Mouse (Mus musculus) retina, postnatal 1 day (tissue): ENCODE measurements around the gene St3gal4.

Experiments
- DNase-seq: peaks from one replicate; pipeline ENCODE4 v3.0.0-alpha.2; 2012

The St3gal4 gene

DNA sequence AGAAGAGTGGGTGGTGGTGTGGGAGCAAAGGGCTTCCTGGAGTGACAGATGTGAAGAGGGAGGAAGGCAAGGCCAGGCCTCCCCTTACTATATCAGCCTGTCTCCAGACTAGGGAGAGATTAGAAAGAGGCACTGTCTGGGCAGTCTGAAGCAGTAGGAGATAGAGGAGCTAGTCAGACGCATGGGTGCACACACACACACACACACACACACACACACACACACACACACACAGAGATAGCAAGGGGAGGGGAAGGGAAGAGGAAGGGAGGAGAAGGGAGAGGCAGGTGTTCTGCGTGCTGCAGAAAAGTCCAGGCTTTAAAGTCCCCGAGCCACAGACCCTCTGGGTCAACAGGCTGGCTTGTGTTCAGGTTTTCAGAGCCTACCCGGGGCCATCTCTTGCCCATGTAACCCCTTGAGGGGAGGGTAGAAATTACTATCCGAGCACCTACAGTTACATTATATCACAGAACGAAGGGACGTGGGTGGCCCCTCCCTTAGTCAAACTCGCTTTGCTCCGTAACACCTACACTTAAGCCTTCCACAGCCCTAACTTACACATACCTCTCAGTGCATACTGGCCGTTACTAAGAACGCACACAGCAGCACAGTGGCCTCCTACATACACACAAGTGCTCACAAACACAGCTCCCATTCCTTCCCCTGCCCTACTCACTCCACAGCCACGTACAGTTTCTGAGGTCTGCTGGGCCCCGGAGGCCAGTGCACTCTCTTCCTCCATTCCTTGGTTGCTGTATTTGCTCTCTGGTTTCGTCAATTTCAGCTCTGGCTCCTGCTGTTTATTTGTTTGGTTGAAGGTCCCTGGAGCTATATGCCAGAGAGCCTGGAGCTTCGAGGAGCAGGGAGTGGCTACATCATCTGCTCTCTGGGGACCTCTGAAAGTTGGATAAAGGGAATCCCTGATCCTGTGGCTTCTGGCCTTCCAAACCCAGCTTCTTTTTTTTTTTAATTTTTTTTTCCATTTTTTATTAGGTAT is 12.9 kb downstream of the St3gal4 start:
- DNase-seq, result no peak

DNA sequence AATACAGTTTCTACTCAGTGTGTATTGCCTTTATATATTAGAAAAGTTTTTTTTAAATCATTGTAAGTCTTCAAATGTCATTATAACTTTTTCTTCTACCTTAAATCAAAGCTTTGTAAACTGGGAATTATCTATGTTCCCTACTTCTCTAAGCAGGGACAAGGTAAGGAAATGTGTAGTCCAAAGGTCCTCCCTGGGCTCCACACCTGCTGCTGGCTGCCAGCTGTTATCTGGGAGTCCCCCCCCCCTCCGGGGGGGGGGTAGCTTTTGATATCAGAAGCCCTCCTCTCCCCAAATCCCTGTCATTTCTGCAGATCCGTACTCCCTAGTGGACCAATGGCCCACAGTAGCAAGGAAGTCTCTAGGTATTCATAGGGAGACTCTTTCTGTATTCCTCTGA is 13.6 kb downstream of the St3gal4 start:
- DNase-seq, result no peak

DNA sequence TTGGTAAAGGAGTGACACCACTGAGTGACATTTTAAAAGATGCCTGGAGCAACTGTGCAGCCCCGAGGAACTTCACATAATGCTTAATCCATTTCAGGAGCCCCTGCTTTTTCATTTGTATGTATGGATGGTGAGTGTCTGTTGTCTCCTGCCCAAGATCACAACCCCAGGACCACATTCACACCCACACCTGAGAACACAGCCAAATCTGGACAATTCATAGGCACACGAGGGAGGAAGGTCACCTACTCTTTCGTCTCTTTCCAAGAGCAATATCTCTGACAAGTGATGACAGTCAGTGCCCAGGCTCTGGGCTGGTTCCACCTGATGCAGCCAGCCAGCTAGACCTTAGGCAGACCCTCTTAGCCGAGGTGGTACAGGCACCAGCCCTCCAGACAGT is 14.4 kb downstream of the St3gal4 start:
- DNase-seq, result no peak

DNA sequence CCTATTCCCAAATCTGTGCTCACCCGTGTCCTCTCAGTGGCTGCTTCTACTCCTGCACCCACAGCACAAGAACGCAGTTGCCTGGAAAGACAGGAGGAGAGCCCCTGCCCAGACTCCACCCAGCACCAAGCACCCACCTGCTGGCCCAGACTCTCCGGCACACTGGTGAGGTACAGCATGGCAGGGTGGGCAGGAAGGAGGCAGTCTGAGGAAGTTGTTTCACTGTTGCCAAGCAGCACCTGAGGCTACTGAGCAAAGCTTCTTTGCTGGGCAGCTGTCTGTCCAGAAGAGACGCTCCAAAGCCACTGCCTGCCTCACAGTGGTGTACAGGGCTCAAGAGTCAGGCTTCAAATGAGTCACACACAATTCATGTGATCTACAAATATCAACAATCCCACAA is 20.3 kb downstream of the St3gal4 start:
- DNase-seq, result no peak

DNA sequence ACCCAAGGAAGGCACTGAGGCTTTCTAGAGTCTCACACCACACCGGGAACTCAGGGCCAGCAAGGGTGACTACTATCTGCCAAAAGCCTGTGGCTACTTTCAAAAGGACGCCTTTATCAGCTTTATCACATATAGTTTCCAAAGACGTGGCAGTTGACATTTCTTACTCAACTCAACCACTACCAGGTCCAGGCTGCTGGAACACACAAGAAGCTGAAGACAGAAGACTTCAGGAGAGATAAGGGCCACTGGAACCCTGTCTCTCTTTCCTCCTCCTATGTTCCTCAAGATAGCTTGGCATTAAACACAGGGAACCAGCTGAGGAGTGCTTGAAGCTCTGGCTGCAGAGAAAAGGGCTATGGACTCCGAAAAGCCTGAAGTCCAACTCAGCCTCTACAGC is 21.2 kb downstream of the St3gal4 start:
- no peak for DNase-seq

DNA sequence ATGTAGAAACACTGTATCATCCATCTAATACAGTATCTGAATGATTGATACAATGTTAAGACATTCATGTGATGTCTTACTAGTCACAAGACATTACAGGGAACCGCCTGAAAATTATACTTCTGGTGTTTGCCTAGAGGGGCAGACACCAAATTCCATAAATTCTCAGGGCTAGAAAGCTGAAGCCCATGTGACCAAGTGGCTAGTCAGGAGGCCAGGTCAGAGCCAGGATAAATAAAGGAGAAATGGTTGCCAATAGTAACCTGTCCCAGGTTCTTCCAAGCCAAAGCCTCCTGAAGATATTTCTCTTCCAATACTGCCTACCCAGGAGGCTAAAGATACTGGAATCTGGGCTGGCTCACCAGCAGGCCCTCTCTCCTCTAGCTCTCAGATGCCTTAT is 23.3 kb downstream of the St3gal4 start:
- DNase-seq, result no peak

DNA sequence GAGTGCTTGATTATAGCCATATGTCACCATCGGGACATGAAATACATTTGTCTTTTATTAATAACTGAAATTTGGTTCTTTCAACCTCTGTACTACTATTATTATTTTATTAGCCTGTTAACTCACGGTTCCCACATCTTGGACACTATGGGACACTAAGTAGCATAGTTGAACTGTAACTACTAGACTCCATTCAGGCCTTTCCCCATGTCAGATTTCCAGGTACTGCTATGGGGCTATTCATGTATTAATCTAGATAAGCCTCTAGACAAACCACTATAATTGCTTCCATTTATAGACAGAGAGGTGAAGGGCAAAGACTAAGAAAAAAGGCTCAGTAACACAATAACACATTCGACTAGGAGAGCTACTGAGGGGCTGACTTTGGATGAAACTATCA is 25.7 kb downstream of the St3gal4 start:
- DNase-seq, result no peak

DNA sequence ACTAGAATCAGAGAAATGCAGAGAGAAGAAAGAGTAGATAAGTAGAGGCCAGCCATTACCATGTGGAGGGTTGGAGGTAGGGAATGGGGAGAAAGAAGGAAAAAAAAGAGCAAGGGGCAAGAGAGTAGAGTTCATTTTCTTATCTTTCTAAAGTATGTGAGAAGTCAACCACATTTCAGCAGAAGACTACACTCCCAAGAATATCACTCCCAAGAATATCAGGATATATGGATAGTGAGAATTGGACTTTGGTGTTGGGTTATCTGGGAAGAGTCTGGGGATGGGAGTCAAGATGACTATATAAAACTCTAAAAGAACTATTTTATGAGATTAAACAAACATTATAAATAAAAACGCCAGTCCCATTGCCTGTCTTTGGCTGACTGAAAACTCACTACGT is 26.2 kb downstream of the St3gal4 start:
- DNase-seq, result no peak

DNA sequence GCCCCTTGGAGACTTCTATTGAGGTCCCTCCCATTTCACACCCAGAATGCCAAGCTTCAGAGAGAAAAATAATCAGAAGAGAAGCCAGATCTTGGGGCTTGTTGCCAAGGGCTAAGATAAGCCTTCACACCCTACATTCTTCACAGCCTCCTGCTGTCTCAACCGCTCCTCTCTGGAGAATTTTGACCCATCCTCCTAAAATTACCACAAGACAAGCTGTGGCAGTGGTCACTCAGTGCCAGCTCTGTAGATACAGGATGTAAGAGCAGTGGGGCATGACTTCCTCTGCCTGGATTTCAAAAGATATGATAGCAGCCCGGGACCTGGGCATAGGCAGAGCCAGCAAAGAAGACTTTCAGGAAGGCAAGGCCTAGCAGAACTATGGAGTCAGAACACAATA is 57.6 kb downstream of the St3gal4 start:
- DNase-seq, result no peak

DNA sequence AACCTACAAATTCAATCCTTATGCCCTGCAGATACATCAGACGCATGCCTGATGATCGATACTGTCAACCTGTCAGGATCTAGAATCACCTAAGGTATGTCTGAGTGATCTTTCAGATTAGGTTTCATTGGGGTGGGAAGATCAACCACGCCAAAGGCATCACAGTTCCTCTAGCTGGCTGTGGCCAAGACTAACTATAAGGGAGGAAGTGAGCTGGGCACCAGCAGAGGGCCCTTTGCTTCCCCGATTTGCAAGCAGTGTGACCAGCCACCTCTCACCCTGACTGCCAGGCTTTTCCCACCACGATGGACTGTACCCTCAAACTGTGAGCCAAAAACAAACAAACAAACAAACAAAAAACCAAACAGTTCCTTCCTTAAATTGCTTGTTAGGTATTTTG is 59.2 kb downstream of the St3gal4 start:
- no peak for DNase-seq

DNA sequence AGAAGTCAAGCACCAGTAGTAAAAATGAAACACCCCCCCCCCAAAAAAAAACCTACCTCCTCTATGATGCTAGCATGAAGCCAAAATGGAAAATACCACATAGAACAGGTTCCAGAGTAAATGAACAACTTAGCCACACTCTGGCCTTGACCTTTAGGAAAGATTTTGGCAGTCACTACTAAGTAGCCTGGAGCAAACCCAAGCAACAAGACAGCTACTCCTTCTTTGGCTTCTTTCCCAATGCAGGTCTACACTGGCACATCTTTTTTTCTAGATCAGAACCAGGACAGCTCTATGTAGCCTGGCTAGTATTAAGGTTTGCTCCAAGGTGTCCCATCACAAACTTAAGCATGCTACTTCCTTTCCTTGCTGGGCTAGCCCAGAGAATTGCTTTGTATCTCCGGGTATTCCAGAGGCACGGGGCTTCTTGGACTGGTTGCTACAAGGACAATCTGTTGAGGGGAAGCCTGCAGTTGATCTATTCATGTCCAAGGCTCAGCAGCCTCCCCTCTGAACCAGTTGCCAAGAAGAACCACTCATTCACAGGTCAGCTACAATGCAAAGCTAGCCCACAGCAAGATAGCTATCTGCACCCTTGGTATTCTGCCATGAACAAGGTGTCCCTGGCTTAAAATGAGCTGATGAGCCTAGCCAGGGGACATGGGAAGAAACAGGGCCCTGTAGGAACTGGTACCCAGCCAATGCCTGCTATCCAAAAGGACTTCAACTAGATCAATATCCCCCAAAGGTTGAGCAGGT is 60.3 kb downstream of the St3gal4 start:
- DNase-seq, result no peak

DNA sequence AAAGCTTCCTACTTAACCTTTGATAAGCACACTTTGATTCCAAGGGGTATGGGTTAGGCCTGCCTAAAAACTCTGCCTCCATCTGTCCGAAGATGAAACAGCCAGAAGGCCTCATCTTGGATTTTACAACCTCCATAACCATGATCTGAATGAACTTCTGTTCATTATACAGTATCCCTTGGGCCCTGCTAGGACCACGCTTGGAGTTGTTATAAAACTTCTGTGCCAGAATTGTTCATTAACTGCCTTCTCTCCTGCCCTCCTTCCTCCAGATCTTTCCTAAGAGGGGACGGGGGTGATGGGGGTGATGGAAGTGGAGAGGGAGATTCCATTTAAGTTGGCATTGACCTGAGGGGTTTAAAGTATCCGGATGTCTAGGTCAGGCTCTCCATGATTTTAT is 60.9 kb downstream of the St3gal4 start:
- DNase-seq, result no peak

DNA sequence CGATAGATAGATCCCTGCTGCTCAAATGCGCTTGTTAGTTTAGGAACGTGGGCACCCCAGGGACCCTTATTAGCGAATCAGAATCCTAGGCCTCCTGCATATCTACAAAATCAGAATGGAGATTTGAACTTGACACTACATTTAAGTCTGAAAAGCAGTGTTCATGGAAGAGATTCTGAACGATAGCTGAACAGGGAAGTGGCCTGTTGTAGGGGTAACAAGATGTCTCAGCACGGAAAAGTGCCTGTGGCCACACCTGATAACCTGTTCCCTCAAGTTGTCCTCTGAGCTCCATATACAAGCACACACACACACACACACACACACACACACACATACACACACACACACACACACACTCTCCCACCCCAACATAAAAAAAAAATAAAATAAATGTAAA is 61.4 kb downstream of the St3gal4 start:
- DNase-seq, result no peak

DNA sequence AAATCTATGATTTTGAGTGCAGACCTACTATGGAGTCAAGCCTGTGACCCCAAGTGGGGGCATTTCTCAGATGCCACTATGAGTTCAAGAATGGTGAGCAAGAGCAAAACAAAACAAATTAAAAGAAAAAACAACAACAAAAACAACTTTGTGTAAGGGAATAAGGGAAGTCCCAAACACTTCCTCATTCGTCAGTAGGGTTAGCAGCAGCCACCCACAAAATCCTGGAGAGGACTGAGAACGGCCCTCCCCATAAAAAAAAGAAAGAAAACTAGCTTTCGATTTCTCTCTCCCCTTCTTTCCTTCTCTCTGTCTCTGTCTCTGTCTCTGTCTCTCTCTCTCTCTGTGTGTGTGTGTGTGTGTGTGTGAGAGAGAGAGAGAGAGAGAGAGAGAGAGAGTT is 62.5 kb downstream of the St3gal4 start:
- no peak for DNase-seq

DNA sequence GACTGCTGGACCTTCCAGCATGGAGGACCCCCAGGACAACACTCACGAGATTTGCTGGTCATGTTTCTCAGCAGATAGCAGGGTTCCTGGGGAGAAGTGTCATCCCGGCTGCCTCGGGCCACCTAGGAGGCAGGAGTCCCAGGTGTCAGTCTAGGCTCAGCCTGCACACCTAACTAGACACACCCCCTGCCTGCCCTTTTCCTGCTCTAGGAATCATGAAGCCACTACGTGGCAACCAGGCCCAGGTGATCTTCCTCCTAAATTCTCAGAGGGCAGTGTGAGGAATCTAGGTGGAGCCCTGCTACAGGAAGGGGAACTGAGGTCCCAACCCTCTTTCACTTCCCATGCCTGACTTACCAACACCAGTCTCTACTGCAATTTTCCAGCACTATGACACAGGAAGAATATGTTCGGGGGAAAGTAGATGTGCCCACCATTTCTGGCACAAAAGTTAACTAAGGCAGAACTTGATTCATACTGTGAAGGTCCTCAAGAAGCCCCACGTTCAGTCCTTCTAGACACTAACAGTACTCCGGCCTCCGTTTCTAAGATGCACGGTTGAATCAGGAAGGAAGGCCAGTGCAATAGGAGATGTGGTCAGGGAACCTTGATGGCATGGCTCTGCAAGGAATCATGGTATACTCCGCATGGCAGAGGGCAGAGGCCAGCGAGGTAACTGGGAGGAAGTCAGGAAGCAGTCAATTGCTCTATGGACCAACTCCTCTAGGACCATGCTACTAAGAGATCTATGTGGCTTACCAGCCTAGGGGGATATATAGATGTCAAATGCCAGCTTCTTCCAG is 63.3 kb downstream of the St3gal4 start:
- DNase-seq, result no peak

DNA sequence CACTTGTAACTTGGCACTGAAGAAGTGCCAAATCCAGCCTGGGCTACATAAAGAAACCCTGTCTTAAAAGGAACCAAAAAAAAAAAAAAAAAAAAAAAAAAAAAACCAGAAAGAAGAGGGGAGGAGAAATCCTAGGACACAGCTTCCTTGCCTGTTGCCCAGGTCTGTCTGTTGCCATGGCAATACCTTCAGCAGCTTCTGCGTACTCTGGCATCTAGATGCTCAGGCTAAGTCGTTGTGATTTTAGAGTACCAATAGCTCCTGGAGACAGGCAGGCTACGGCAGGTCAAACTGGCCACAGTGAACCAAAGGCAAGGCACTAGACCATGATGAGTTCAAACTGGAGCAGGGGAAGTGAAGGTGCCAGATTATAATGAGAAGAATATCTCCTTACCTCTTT is 65.4 kb downstream of the St3gal4 start:
- no peak for DNase-seq

DNA sequence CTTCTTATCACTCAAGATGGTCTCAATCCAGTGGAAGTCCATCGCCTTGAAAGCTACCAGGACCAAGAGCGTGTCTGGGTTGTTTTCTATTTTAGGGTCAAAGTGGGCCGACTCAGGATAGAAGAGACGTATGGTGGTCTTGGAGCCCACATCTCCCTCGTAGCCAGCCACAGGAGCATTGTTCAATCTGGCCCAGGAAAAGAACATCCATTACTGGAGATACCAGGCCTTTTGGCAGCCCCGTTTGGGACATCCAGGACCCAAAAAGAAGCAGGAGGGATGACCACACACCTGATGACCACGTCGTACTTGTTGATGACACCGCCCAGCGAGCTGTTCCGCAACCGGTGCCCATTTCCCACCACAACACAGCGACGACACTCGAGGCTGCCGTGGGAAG is 66.0 kb downstream of the St3gal4 start:
- DNase-seq, result no peak

DNA sequence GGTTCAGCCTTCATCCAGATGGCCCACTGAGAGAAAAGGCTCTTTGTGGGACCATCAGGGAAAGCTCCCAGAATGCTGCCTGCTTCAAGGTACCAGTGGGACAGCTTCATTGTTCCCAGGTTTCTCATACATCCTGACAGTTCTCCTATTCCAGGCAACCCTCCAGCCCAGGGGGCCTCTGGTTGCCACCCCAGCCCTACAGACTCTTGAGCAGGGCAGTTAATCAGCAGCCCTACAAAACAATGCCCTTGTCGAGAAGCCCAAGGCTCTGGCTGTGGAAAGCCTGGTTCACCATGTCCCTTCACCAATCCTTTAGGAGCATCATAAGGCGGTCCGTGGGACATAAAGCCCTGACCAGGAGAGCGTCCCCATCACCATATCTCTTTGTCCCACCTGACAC is 66.4 kb downstream of the St3gal4 start:
- no peak for DNase-seq

DNA sequence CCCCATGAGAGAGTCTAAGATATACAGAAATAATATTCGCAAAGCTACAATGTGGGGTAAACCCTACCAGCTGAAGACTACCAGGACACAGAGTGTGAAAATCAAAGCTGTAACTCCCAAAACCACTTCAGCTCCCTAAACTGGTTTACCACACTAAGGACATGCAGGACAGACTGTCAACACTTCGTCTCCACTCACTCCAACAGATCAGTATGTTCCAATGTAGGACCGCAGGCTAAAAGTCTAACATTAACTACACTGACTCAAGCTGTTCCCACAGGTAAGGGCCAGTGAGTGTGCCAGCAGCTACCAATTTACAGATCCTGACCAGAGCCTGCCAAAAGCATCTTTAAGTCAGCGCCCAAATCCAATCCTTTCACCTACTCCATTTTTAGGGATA is 67.4 kb downstream of the St3gal4 start:
- DNase-seq, result no peak

DNA sequence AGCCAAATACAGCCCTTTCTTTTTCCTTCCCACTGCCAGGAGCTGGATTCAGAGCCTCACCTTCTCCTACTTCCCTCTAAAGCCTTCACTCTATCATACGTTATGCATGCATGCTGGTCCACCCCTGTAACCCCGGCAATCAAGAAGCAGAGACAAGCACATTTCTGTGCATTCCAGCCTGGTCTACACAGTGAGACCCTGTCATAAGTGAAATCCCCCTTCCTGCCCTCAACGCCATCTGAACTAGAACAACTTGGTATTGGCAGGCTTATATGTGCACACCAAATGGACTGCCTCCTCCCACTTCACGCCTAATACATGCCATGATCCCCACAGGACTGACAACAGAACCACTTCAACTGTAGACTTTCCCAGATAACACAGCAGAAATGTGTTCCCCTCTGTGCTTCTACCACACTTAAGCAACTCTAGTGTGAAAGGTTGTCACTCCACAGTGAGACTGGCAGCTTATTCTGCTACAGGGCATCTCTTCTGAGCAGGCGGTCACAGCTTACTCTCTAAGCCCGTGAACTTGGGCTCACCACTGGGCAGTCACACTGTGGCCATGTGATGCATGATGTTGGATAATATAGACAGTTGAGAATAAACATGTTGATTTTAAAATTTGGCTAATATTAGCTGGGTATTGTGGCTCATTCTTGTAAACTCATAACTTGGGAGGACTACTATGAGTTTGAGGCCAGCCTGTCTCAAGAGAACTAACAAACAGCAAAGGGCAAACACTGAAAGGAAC is 68.2 kb downstream of the St3gal4 start:
- no peak for DNase-seq

DNA sequence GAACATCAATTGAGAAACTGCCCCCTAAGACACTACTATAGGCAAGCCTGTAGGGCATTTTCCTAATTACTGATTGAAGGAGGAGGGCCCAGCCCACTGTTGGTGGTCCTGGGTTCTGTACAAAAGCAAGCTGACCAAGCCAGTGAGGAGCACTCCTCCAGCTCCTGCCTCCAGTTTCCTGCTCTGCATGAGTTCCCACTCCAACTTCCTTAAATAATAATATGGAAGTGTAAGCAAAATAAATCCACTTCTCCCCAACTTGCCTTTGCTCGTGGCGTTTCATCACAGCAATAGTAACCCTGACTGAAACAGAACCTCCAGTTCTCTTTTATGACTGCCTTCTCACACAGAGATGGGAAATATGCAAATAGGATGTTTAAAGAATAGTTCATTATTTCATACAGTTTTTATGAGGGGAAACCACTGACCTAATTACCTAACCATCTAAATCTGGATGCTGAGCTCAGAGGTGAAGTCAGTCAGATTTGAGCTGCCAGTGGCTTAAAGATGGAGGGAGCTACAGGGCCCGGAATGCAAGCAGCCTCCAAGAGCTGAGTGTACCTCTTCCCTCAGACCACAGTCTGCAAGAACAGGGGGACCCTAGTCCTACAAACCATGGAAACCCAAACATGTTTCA is 69.1 kb downstream of the St3gal4 start:
- DNase-seq, result no peak

DNA sequence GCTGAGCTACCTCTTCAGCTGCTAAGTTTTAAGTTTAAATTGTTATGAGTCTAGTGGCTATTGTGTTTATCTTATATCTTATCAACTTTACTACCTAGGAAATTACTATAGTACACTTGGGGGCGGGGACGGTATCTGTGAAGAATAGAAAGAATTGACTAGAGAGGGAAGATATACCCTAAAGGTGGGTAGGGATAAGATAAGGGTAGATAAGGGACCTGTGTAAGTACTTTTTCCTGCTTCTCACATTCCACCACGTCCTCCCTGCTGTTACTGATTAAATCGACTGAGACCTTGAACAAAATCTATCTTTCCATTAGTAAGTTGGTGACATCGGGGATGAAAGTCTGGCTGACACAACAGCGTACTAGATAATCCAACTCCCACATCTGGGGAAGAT is 70.6 kb downstream of the St3gal4 start:
- DNase-seq, result no peak
